Mouse (Mus musculus): ENCODE data around the gene Enox1. TPM values are rescaled to one million over a fixed set of nuclear protein-coding genes. Genes with fewer than 3 reads are reported as not detected.

The Enox1 gene
- polyA plus RNA-seq, 1 experiment from 2014 or later: 1.9 TPM

DNA sequence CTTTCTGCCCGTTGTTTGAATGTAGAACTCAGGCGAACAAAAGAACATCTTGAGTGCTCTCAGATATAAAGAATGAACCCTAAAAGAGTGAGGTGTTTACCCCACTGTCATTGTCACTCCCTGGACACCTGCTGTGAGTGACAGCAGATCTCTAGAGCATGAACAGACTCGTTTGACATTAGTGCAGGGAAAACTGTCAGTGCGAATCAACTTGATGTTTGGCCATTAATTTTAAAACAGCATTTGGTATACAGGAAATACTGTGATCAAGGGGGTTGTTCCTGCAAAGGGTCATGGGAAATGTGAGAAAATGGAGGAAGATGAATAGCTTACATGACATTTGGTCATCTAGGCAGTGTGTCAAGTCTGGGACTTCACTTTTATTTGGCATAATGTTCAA is 101.6 kb downstream of the Enox1 start:
- 61% methylated on average over 4 of the region's 4 CpGs for WGBS
- Histone ChIP-seq H3K4me2 (replicated peaks; ENCODE audit: low read depth) (no peak overlapping the region), H3K9me3 (ENCODE audit: control insufficient read depth) (no peaks in the 10 kb centered on the region), H3K27me3 (replicated peaks; ENCODE audit: control insufficient read depth, insufficient read depth, low read length) (no peaks in the 10 kb centered on the region), H3K4me3 (ENCODE audit: low read depth, low read length) (no peak overlapping the region), H3K27ac (ENCODE audit: low read depth, low read length) (no peak overlapping the region), H3K36me3 (ENCODE audit: control insufficient read depth, insufficient read depth) (no peaks in the 10 kb centered on the region), H3K4me1 (replicated peaks; ENCODE audit: control insufficient read depth, insufficient read depth, low read length) (no peaks in the 10 kb centered on the region), H3K9ac (ENCODE audit: low read depth, low read length) (no peak overlapping the region)
- ATAC-seq: no peak
- no peak for TF ChIP-seq CTCF (IDR thresholded peaks at IDR 0.05; ENCODE audit: low read depth)

DNA sequence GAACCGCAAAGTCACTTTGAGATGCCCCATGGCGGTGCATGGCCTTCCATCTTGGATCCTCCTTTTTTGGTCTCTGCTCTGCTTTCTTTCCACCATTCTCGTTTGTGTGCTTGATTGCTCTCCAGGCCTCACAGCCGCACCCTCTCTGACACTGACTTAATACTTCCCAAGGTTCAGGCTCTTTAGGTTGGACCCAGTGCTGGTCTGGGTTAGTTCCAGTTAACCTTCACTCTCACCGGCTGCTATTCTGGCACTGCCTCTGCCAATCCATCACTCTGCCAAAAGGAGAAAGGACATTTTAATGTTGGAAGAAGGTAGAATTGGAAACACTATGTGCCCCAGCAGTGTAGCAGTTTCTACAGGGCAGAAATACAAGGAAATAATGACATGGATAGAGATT is 103.1 kb downstream of the Enox1 start:
- no peak overlapping the region for H3K27ac ChIP-seq (ENCODE audit: low read depth, low read length)
- H3K4me3 ChIP-seq (ENCODE audit: low read depth, low read length): no peak overlapping the region
- no peaks in the 10 kb centered on the region for H3K27me3 ChIP-seq (replicated peaks; ENCODE audit: control insufficient read depth, insufficient read depth, low read length)
- no peaks in the 10 kb centered on the region for H3K4me1 ChIP-seq (replicated peaks; ENCODE audit: control insufficient read depth, insufficient read depth, low read length)
- no peak for ATAC-seq
- TF ChIP-seq CTCF (IDR thresholded peaks at IDR 0.05; ENCODE audit: low read depth): no peak
- 85% methylated on average over 5 of the region's 5 CpGs for WGBS
- H3K9ac ChIP-seq (ENCODE audit: low read depth, low read length): no peak overlapping the region
- no peaks in the 10 kb centered on the region for H3K36me3 ChIP-seq (ENCODE audit: control insufficient read depth, insufficient read depth)
- H3K4me2 ChIP-seq (replicated peaks; ENCODE audit: low read depth): no peak overlapping the region
- H3K9me3 ChIP-seq (ENCODE audit: control insufficient read depth): no peaks in the 10 kb centered on the region

DNA sequence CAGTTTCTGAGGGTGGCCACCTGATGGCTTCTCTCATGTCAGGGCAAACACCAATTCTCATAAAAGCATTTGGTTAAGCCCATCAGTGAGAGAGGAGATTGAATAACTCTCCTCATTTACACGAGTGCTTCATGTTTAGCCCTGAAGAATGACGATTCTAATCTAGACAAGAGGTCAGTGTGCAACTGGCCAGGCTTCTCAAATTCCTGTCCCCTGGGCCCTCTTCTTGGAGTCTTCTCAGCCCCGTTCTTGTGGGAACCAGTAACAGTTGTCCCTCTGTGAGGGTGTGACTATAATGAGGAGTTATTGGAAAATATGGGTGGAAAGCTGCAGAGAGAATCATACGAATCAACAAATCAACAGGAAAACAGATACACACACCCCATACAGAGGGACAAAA is 103.5 kb downstream of the Enox1 start:
- H3K27ac ChIP-seq (ENCODE audit: low read depth, low read length): no peak overlapping the region
- no peaks in the 10 kb centered on the region for H3K27me3 ChIP-seq (replicated peaks; ENCODE audit: control insufficient read depth, insufficient read depth, low read length)
- TF ChIP-seq CTCF (IDR thresholded peaks at IDR 0.05; ENCODE audit: low read depth): no peak
- H3K36me3 ChIP-seq (ENCODE audit: control insufficient read depth, insufficient read depth): no peaks in the 10 kb centered on the region
- no peak overlapping the region for H3K4me2 ChIP-seq (replicated peaks; ENCODE audit: low read depth)
- no peak overlapping the region for H3K9ac ChIP-seq (ENCODE audit: low read depth, low read length)
- H3K4me1 ChIP-seq (replicated peaks; ENCODE audit: control insufficient read depth, insufficient read depth, low read length): no peaks in the 10 kb centered on the region
- no peak for ATAC-seq
- no peak overlapping the region for H3K4me3 ChIP-seq (ENCODE audit: low read depth, low read length)
- H3K9me3 ChIP-seq (ENCODE audit: control insufficient read depth): no peaks in the 10 kb centered on the region
- WGBS: 67% methylated on average over 4 of the region's 4 CpGs

- H3K4me1 ChIP-seq (replicated peaks; ENCODE audit: control insufficient read depth, insufficient read depth, low read length): no peaks in the 10 kb centered on the region
- ATAC-seq: no peak
- no peaks in the 10 kb centered on the region for H3K9me3 ChIP-seq (ENCODE audit: control insufficient read depth)
- 75% methylated on average over 17 of the region's 17 CpGs for WGBS
- H3K9ac ChIP-seq (ENCODE audit: low read depth, low read length): no peak overlapping the region
- H3K4me2 ChIP-seq (replicated peaks; ENCODE audit: low read depth): no peak overlapping the region
- no peak for TF ChIP-seq CTCF (IDR thresholded peaks at IDR 0.05; ENCODE audit: low read depth)
- no peak overlapping the region for H3K27ac ChIP-seq (ENCODE audit: low read depth, low read length)
- H3K4me3 ChIP-seq (ENCODE audit: low read depth, low read length): no peak overlapping the region
- H3K27me3 ChIP-seq (replicated peaks; ENCODE audit: control insufficient read depth, insufficient read depth, low read length): no peaks in the 10 kb centered on the region
- H3K36me3 ChIP-seq (ENCODE audit: control insufficient read depth, insufficient read depth): no peaks in the 10 kb centered on the region
Observed at GRCm38 (mm10) chr14:77266805-77267771, 110.5 kb downstream of the Enox1 start.

GRCm38 (mm10) chr14:77272248-77272930 is 115.8 kb downstream of the Enox1 start:
- H3K4me3 ChIP-seq (ENCODE audit: low read depth, low read length): no peak overlapping the region
- H3K4me2 ChIP-seq (replicated peaks; ENCODE audit: low read depth): no peak overlapping the region
- ATAC-seq: no peak
- no peak overlapping the region for H3K27ac ChIP-seq (ENCODE audit: low read depth, low read length)
- no peak overlapping the region for H3K9ac ChIP-seq (ENCODE audit: low read depth, low read length)
- H3K4me1 ChIP-seq (replicated peaks; ENCODE audit: control insufficient read depth, insufficient read depth, low read length): no peaks in the 10 kb centered on the region
- no peaks in the 10 kb centered on the region for H3K27me3 ChIP-seq (replicated peaks; ENCODE audit: control insufficient read depth, insufficient read depth, low read length)
- no peak for TF ChIP-seq CTCF (IDR thresholded peaks at IDR 0.05; ENCODE audit: low read depth)
- no peaks in the 10 kb centered on the region for H3K9me3 ChIP-seq (ENCODE audit: control insufficient read depth)
- WGBS: 66% methylated on average over 12 of the region's 12 CpGs
- H3K36me3 ChIP-seq (ENCODE audit: control insufficient read depth, insufficient read depth): no peaks in the 10 kb centered on the region

GRCm38 (mm10) chr14:77272931-77273446 is 116.4 kb downstream of the Enox1 start:
- 62% methylated on average over 12 of the region's 13 CpGs for WGBS

More at GRCm38 (mm10) chr14:77272931-77273446, 116.4 kb downstream of the Enox1 start:
- TF ChIP-seq CTCF (IDR thresholded peaks at IDR 0.05; ENCODE audit: low read depth): no peak
- Histone ChIP-seq H3K9me3 (ENCODE audit: control insufficient read depth) (no peaks in the 10 kb centered on the region), H3K4me2 (replicated peaks; ENCODE audit: low read depth) (no peak overlapping the region), H3K9ac (ENCODE audit: low read depth, low read length) (no peak overlapping the region), H3K27me3 (replicated peaks; ENCODE audit: control insufficient read depth, insufficient read depth, low read length) (no peaks in the 10 kb centered on the region), H3K4me3 (ENCODE audit: low read depth, low read length) (no peak overlapping the region), H3K4me1 (replicated peaks; ENCODE audit: control insufficient read depth, insufficient read depth, low read length) (no peaks in the 10 kb centered on the region), H3K27ac (ENCODE audit: low read depth, low read length) (no peak overlapping the region), H3K36me3 (ENCODE audit: control insufficient read depth, insufficient read depth) (no peaks in the 10 kb centered on the region)
- ATAC-seq: no peak

Measured in intestine, postnatal 0 days (tissue).